Mouse (Mus musculus): ENCODE data around the gene Cfap36. TPM values are rescaled to one million over a fixed set of nuclear protein-coding genes. Genes with fewer than 3 reads are reported as not detected.

Gene Cfap36
- total and polyA plus RNA-seq, 3 experiments, result 2.8 to 15.8 (median 15.6) TPM

GRCm38 (mm10) chr11:29248386-29248785 is 1.2 kb upstream of the Cfap36 start:
- Histone ChIP-seq H3K27me3 (ENCODE audit: control insufficient read depth, insufficient read depth, low read length) (no peaks in the 10 kb centered on the region), H3K9ac (ENCODE audit: low read depth, low read length) (no peak overlapping the region), H3K36me3 (ENCODE audit: control insufficient read depth, insufficient read depth, low read length) (no peaks in the 10 kb centered on the region; the same call in 1 of the 2 replicates), H3K4me1 (ENCODE audit: control insufficient read depth, insufficient read depth, low read length) (peaks cover 2% of the 10 kb centered on the region), H3K4me3 (no peak overlapping the region), H3K79me2 (replicated peaks; ENCODE audit: control insufficient read depth, insufficient read depth, low read length) (no peaks in the 10 kb centered on the region), H3K27ac (no peak overlapping the region)
- TF ChIP-seq EP300 (IDR thresholded peaks at IDR 0.05; ENCODE audit: insufficient read depth, low read depth, low read length) (no peak), POLR2A (IDR thresholded peaks at IDR 0.05; ENCODE audit: insufficient read depth, low read depth, low read length) (no peak), CTCF (IDR thresholded peaks at IDR 0.05) (no peak)
- intact Hi-C loops (cut with DNase I), result loop anchor here (5.0 kb wide), 1 partner anchor 124 kb away; the partner anchor contains the start of gene Ccdc88a
- DNase-seq, result no peak
- 97% methylated on average over 5 of the region's 5 CpGs for WGBS

- peaks cover 2% of the 10 kb centered on the region for H3K4me1 ChIP-seq (ENCODE audit: control insufficient read depth, insufficient read depth, low read length)
- peak overlapping the region; percentile 29; the same call in 1 of the 2 replicates for H3K27ac ChIP-seq
- intact Hi-C loops (cut with DNase I), result loop anchor here (5.0 kb wide), 1 partner anchor 125 kb away; the partner anchor contains the start of gene Ccdc88a
- H3K36me3 ChIP-seq (ENCODE audit: control insufficient read depth, insufficient read depth, low read length), result no peaks in the 10 kb centered on the region; the same call in 1 of the 2 replicates
- H3K79me2 ChIP-seq (replicated peaks; ENCODE audit: control insufficient read depth, insufficient read depth, low read length), result no peaks in the 10 kb centered on the region
- no peak for TF ChIP-seq CTCF (IDR thresholded peaks at IDR 0.05)
- H3K4me3 ChIP-seq, result peak overlapping the region; percentile 90
- no peak for DNase-seq
- no peaks in the 10 kb centered on the region for H3K27me3 ChIP-seq (ENCODE audit: control insufficient read depth, insufficient read depth, low read length)
- H3K9ac ChIP-seq (ENCODE audit: low read depth, low read length), result no peak overlapping the region
- 100% methylated on average over 1 of the region's 1 CpGs for WGBS
Observed at GRCm38 (mm10) chr11:29247725-29248124, 516 bp upstream of the Cfap36 start.

- TF ChIP-seq CTCF (IDR thresholded peaks at IDR 0.05) (no peak), POLR2A (IDR thresholded peaks at IDR 0.05; ENCODE audit: insufficient read depth, low read depth, low read length) (no peak), EP300 (IDR thresholded peaks at IDR 0.05; ENCODE audit: insufficient read depth, low read depth, low read length) (no peak)
- Histone ChIP-seq H3K9ac (ENCODE audit: low read depth, low read length) (no peak overlapping the region), H3K4me1 (ENCODE audit: control insufficient read depth, insufficient read depth, low read length) (peaks cover 2% of the 10 kb centered on the region), H3K36me3 (ENCODE audit: control insufficient read depth, insufficient read depth, low read length) (no peaks in the 10 kb centered on the region; the same call in 1 of the 2 replicates), H3K4me3 (no peak overlapping the region), H3K27ac (no peak overlapping the region), H3K27me3 (ENCODE audit: control insufficient read depth, insufficient read depth, low read length) (no peaks in the 10 kb centered on the region), H3K79me2 (replicated peaks; ENCODE audit: control insufficient read depth, insufficient read depth, low read length) (no peaks in the 10 kb centered on the region)
- intact Hi-C loops (cut with DNase I), result loop anchor here (5.0 kb wide), 1 partner anchor 126 kb away; the partner anchor contains the start of gene Ccdc88a
- 55% methylated on average over 4 of the region's 4 CpGs for WGBS
- DNase-seq, result no peak
Observed at GRCm38 (mm10) chr11:29245988-29246387, 1.2 kb downstream of the Cfap36 start.

GRCm38 (mm10) chr11:29241961-29242360 is 5.2 kb downstream of the Cfap36 start:
- WGBS, result 87% methylated on average over 4 of the region's 4 CpGs
- H3K36me3 ChIP-seq (ENCODE audit: control insufficient read depth, insufficient read depth, low read length), result no peaks in the 10 kb centered on the region; the same call in none of the 2 replicates
- H3K79me2 ChIP-seq (replicated peaks; ENCODE audit: control insufficient read depth, insufficient read depth, low read length), result no peaks in the 10 kb centered on the region; the same call in 1 of the 2 replicates
- H3K27me3 ChIP-seq (ENCODE audit: control insufficient read depth, insufficient read depth, low read length), result no peaks in the 10 kb centered on the region
- H3K9ac ChIP-seq (ENCODE audit: low read depth, low read length), result no peak overlapping the region
- H3K4me3 ChIP-seq, result no peak overlapping the region
- intact Hi-C loops (cut with DNase I), result no loop called here
- no peak for TF ChIP-seq CTCF (IDR thresholded peaks at IDR 0.05)
- no peak for TF ChIP-seq POLR2A (IDR thresholded peaks at IDR 0.05; ENCODE audit: insufficient read depth, low read depth, low read length)
- peaks cover 2% of the 10 kb centered on the region for H3K4me1 ChIP-seq (ENCODE audit: control insufficient read depth, insufficient read depth, low read length)
- no peak for DNase-seq
- H3K27ac ChIP-seq, result no peak overlapping the region

- Histone ChIP-seq H3K79me2 (replicated peaks; ENCODE audit: control insufficient read depth, insufficient read depth, low read length) (no peaks in the 10 kb centered on the region; the same call in 1 of the 2 replicates), H3K36me3 (ENCODE audit: control insufficient read depth, insufficient read depth, low read length) (no peaks in the 10 kb centered on the region; the same call in none of the 2 replicates), H3K9ac (ENCODE audit: low read depth, low read length) (no peak overlapping the region), H3K27ac (no peak overlapping the region), H3K4me3 (no peak overlapping the region), H3K4me1 (ENCODE audit: control insufficient read depth, insufficient read depth, low read length) (no peaks in the 10 kb centered on the region), H3K27me3 (ENCODE audit: control insufficient read depth, insufficient read depth, low read length) (no peaks in the 10 kb centered on the region)
- no peak for DNase-seq
- WGBS, result 100% methylated on average over 1 of the region's 1 CpGs
- intact Hi-C loops (cut with DNase I), result no loop called here
- TF ChIP-seq CTCF (IDR thresholded peaks at IDR 0.05) (no peak), POLR2A (IDR thresholded peaks at IDR 0.05; ENCODE audit: insufficient read depth, low read depth, low read length) (no peak), EP300 (IDR thresholded peaks at IDR 0.05; ENCODE audit: insufficient read depth, low read depth, low read length) (no peak)
Observed at GRCm38 (mm10) chr11:29239353-29239752, 7.9 kb downstream of the Cfap36 start.

- WGBS, result 69% methylated on average over 3 of the region's 3 CpGs
- intact Hi-C loops (cut with DNase I), result no loop called here
Observed at GRCm38 (mm10) chr11:29238551-29238950, 8.7 kb downstream of the Cfap36 start.

More at GRCm38 (mm10) chr11:29238551-29238950, 8.7 kb downstream of the Cfap36 start:
- no peaks in the 10 kb centered on the region for H3K27me3 ChIP-seq (ENCODE audit: control insufficient read depth, insufficient read depth, low read length)
- H3K79me2 ChIP-seq (replicated peaks; ENCODE audit: control insufficient read depth, insufficient read depth, low read length), result no peaks in the 10 kb centered on the region; the same call in 1 of the 2 replicates
- no peak overlapping the region for H3K27ac ChIP-seq
- no peak for DNase-seq
- TF ChIP-seq EP300 (IDR thresholded peaks at IDR 0.05; ENCODE audit: insufficient read depth, low read depth, low read length) (no peak), POLR2A (IDR thresholded peaks at IDR 0.05; ENCODE audit: insufficient read depth, low read depth, low read length) (no peak), CTCF (IDR thresholded peaks at IDR 0.05) (no peak)
- H3K36me3 ChIP-seq (ENCODE audit: control insufficient read depth, insufficient read depth, low read length), result no peaks in the 10 kb centered on the region; the same call in 1 of the 2 replicates
- H3K4me3 ChIP-seq, result no peak overlapping the region
- H3K4me1 ChIP-seq (ENCODE audit: control insufficient read depth, insufficient read depth, low read length), result no peaks in the 10 kb centered on the region
- no peak overlapping the region for H3K9ac ChIP-seq (ENCODE audit: low read depth, low read length)

All from heart, adult 2 months (tissue).